Mouse (Mus musculus) kidney, adult 2 months (tissue): ENCODE results near the gene Draxin.

Source experiments
- CTCF ChIP-seq: fragments of 200-500 bp; conservative IDR thresholded peaks from 2 replicates; pipeline ENCODE4 v1.5.1; 2011; ENCODE audit warnings: low read depth, mild to moderate bottlenecking, control low read depth, low read length, moderate library complexity, mixed read lengths; ENCODE audit not compliant: insufficient read depth, insufficient read length
- POLR2A ChIP-seq: fragments of 200-500 bp; IDR thresholded peaks from one replicate; pipeline ENCODE4 v1.6.1; 2011; ENCODE audit warnings: low read depth, low read length, control low read depth

GRCm38 (mm10) chr4:148173811-148174494 is 43.5 kb upstream of the Draxin start:
- TF ChIP-seq CTCF (no peak), POLR2A (no peak)
